In genomic region chr7:25827199-25827598, GRCm38 (mm10) we compare ENCODE assay signal across 7 mouse cellular contexts. TPM values are rescaled to one million over a fixed set of nuclear protein-coding genes. Genes with fewer than 3 reads are reported as not detected.
DNase-seq lines count a peak whose midpoint lies in the region.

No protein-coding gene starts in this region.

- DNase-seq in 416B (ENCODE audit: low read depth) (peak; percentile 95), MEL-GATA-1-ER (ENCODE audit: extremely low read depth, low read depth) (peak; percentile 34)
- peak; percentile 76 to 86 for DNase-seq in heart, adult 9 months (ENCODE audit: low spot score in 2 of 2)
- DNase-seq in kidney, postnatal 4 days, result peak; percentile 50 to 65
- DNase-seq in thymus, postnatal 4 days, result peak; percentile 21
- no peak for DNase-seq in layer of hippocampus, adult 8-10 months (ENCODE audit: low spot score in 2 of 2)
- DNase-seq in right cerebral cortex, postnatal 10 days (ENCODE audit: low spot score in 2 of 2), result no peak

RNA-seq across cellular contexts. Expression of gene Cyp2s1, which starts 10.5 kb away (rescaled TPM):
- 1 to 10 TPM; 1.6 to 3.4 (median 2.4) TPM for total RNA-seq in layer of hippocampus, adult 8-10 months (2022)

RNA-seq across cellular contexts. Expression of gene Axl, which starts 38.7 kb away (rescaled TPM):
- 10 to 100 TPM; 40.7 to 75.5 (median 58.6) TPM for total RNA-seq in layer of hippocampus, adult 8-10 months (2022)

Comparison
In these comparisons a context has a peak if more than half of its experiments do, and no peak if none do; other contexts are left out.
1. DNase-seq: peak in 416B (single experiment), MEL-GATA-1-ER (single experiment), heart, adult 9 months (2 of 2), kidney, postnatal 4 days (2 of 2) and thymus, postnatal 4 days (single experiment); none in layer of hippocampus, adult 8-10 months (0 of 2) and right cerebral cortex, postnatal 10 days (0 of 2).